Mouse (Mus musculus) lung, adult 2 months (tissue): ENCODE results near the gene Kng2.

Source experiments
- CTCF ChIP-seq: fragments of 200-500 bp; IDR thresholded peaks from 2 replicates; pipeline ENCODE4 v1.5.1; 2011; ENCODE audit warnings: mild to moderate bottlenecking, low read length, control low read depth; ENCODE audit not compliant: insufficient read depth
- POLR2A ChIP-seq: fragments of 200-500 bp; IDR thresholded peaks from 2 replicates; pipeline ENCODE4 v1.6.1; 2011; ENCODE audit warnings: low read depth, mild to moderate bottlenecking, control low read depth, low read length, borderline replicate concordance; ENCODE audit errors: extremely low read depth

DNA sequence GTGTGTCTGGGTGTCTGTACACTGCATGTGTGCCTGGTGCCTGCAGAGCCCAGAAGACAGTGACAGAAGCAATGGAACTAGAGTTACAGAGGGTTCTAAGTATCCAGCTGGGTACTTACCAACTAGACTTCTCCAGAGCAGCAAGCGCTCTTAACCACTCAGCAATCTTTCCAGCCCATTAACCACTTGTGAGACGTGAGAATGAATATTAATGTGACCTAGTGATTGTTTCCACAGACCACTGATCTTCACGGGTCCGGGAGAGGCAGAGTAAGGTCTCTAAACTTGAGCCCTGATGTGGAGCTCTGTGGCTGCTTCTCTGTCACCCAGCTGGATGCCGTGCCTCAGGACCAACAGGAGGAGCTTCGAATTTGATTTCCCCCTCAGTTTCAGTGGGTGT is 4.2 kb downstream of the Kng2 start:
- TF ChIP-seq POLR2A (no peak), CTCF (no peak)
